Mouse (Mus musculus): ENCODE data around the gene Gm26602. TPM values are rescaled to one million over a fixed set of nuclear protein-coding genes. Genes with fewer than 3 reads are reported as not detected.
A peak's percentile ranks its signal among the peaks of the same experiment; 100 is the strongest.

The Gm26602 gene
- total RNA-seq, 2 experiments from 2014 or later = not detected

DNA sequence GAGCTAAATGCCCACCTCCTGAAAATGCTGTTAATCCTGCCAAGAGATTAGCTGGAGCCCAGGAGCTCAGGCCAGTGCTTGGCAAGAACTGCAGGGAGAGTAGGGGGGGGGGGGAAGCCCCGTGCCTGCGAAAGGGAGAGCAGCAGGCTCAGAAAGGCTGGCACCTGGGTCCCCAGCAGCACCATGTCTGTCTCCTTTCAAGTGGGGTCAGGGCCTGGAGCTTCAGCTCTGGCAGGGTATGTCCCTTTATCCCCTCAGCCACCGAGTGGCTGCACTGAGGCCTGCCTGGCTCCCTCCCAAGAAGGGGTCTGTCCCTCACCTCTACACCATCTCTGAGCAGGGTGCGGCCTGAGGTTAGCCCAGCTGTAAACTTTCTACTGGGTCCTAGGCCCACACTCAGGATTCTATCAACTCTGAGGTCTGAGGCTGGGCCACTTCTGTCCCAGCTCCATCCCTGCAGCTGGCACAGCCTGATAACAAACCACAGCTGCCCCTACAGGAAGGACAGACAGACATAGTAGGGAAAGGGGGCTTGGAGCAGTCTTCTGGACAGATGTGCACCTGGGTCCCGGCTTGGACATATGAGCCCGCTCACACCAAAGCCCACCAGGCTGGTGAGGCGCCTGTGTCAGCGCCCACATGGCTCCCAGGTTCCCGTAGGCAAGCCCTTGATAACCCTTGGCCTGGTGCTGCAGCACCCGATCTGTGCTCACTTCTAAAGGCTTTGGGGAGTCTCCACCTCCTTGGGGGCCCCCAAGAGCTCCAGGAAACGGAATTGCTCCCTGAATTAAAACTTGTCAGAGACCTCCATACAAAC is 3.7 kb downstream of the Gm26602 start:
- intact Hi-C loops (cut with DNase I; ENCODE audit: low total_unique reads) = no loop called here

DNA sequence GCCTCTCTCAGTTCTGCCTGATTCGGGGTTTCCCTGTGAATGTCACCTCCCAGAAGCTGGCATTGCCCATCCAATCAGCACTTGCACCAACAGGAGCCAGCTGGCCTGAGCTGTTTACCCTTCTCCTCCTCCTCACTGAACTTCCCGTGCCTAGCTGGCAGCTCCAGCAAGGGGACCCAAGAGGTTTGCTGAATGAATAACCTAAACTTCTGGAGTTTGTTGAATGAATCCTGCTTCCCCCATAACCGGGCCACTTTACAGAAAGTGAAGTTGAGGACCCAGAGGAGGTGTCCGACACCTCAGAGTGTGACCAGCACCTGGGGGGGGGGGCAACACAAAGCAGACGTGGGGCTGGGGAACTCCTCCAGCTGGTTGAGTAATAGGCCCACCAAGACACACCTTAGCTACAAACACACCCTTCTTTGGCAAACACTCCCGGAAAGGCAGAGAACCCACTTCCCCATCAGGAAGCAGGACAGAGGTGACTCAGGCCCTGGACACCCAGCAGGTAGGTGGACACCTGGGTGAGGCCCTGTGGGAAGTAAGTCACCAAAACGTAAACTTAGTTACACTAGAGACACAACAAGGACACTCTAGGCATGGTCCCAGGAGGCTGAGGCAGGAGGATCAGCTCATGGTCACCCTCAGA is 4.4 kb downstream of the Gm26602 start:
- DNase-seq = no peak
- intact Hi-C loops (cut with DNase I; ENCODE audit: low total_unique reads) = loop anchor here (5.0 kb wide), 1 partner anchor 33 kb away; no protein-coding TSS in a partner anchor

More for the DNA sequence above, 3.7 kb downstream of the Gm26602 start:
- no peak for DNase-seq

DNA sequence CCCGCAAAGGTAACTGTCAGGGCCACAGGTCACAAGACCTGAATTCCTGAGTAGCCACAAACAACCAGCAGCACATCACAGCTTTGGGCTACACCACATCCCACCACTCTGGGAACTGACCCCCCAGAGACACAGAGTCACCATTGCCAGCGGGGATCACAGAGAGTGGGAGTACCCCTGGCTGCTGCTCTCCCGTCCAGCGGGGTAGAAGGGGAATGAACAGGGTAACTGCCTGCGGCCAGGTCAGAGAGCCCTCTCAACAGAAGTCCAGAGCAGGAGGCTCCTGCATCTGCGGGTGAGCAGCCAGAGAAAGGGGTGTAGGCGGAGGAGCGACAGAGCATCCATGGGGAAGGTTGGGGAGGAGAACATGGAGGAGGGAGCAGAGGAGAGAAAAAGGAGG is 5.4 kb downstream of the Gm26602 start:
- no peak for DNase-seq
- intact Hi-C loops (cut with DNase I; ENCODE audit: low total_unique reads) = loop anchor here (5.0 kb wide), 1 partner anchor 34 kb away; no protein-coding TSS in a partner anchor

DNA sequence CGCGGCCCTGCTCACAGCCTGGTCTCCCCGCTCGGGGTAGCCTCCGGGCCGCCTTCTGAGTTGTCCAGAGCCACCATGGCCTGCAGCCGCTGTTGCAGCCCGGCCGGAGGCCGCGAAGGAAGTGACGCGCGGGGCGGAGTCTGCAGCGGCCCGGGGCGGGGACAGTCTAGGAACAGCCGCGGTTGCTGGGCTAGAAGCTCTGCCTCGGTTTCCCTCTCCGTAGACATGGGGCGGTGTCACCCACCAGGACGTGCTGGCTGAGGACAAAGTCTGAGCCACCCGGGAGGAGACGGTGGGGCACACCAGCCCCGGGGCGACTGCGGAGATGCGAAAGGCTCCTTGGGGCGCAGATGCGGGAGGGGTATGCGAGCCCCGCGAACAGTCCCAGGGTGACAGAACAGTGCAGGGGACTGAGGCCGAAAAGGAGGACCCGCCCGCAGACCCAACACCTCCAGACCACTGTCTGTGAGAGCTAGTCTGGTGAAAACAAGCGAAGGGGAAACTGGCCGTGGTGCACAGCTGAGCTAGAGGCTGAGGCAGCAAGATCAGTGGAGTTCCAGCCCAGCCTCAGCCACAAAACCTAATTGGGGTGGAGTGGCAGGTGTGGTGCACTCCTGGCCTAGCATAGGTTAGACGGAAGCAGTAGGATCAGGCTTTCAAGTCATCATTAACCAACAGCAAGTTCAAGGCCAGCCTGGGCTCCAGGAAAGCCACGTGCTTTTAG is 6.3 kb downstream of the Gm26602 start, which contains the start of gene Kiss1r:
TSS of gene Kiss1r (plus strand) at position 164 of the 724 bp plus-strand sequence.
- intact Hi-C loops (cut with DNase I; ENCODE audit: low total_unique reads) = loop anchor here (5.0 kb wide), 1 partner anchor 35 kb away; no protein-coding TSS in a partner anchor
- DNase-seq = peak; percentile 89

DNA sequence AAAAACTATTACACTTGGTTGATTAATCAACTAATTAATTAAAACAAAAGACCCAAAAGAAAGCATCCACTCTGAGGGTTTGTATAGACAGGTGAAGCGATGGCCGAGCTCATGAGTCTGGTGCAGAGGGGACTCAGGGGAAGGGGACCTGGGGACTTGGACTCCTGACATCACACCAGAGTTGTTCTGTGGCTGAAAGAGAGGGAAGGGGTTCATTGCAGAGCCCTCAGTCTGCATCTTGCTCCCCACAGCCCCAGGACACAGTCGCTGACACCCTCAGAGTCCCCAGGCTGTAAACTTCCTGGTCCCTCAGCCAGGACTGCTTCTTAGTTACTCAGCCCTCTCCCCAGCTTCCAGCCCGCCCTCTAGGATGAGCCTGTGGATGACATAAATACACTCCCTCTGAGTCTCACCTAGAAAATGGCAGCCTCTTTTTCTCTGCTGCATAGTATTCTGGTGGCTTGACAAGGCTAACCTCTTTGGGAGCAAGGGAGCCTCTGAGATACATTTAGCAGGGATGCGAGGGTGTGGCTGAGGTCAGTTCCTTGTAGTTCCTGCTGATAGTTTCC is 7.0 kb downstream of the Gm26602 start:
- no peak for DNase-seq
- intact Hi-C loops (cut with DNase I; ENCODE audit: low total_unique reads) = loop anchor here (5.0 kb wide), 1 partner anchor 35 kb away; no protein-coding TSS in a partner anchor

DNA sequence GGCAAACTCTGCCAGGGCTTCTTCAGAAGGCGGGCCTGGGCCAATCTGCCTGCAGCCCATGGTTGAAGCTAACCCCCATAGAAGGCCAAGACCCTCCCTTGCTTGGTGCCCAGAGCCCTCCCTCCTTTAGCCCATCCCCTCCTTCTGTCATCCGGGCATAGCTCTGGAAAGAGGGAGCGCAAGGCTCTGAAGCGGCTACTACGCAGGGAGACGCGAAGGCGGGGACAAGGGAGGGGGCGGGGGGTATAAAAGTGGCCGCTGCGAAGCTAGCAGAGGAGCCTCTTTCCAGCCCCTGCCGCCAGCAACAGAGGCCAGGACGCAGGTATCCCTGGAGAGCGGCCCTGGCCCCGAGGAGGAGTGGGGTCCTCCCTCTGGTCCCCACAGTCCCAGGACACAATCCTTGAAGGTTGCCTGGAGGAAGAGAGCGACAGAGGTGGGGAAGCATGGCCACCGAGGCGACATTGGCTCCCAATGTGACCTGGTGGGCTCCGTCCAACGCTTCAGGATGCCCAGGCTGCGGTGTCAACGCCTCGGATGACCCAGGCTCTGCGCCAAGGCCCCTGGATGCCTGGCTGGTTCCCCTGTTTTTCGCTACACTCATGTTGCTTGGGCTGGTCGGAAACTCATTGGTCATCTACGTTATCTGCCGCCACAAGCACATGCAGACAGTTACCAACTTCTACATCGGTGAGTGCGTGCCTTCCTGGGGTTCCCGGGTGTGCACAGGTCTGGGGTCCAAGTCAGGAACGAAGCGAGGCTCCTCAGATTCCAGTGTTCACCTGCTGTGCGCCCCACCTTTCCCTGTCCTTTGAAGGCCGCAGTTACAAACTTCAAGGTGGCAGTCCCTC is 7.8 kb downstream of the Gm26602 start:
- intact Hi-C loops (cut with DNase I; ENCODE audit: low total_unique reads) = loop anchor here (5.0 kb wide), 1 partner anchor 36 kb away; no protein-coding TSS in a partner anchor
- DNase-seq = no peak

DNA sequence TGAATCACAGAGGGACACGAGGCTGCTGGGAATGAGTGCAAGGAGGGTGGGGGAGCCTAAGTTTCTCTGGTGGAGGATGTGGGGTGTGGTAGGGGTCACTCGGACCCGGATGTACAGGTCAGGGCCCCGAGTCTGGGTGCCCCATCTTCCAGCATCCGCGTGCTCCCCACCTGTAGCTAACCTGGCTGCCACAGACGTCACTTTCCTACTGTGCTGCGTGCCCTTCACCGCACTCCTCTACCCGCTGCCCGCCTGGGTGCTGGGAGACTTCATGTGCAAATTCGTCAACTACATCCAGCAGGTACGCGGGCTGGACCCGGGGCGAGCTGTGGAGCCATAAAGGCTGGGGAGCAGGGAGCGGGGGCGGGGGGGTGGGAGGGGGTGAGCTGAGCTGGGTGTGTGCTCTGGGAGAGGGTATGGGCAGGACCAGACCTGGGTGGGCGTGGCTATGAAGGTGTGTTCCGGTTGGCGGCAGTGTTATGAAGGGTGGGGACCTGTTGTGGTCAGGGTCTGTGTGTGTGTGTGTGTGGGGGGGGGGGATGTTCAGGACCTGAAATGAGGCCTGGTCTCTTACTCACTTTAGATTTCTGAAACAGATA is 8.7 kb downstream of the Gm26602 start:
- intact Hi-C loops (cut with DNase I; ENCODE audit: low total_unique reads) = loop anchor here (5.0 kb wide), 1 partner anchor 37 kb away; no protein-coding TSS in a partner anchor
- DNase-seq = no peak

DNA sequence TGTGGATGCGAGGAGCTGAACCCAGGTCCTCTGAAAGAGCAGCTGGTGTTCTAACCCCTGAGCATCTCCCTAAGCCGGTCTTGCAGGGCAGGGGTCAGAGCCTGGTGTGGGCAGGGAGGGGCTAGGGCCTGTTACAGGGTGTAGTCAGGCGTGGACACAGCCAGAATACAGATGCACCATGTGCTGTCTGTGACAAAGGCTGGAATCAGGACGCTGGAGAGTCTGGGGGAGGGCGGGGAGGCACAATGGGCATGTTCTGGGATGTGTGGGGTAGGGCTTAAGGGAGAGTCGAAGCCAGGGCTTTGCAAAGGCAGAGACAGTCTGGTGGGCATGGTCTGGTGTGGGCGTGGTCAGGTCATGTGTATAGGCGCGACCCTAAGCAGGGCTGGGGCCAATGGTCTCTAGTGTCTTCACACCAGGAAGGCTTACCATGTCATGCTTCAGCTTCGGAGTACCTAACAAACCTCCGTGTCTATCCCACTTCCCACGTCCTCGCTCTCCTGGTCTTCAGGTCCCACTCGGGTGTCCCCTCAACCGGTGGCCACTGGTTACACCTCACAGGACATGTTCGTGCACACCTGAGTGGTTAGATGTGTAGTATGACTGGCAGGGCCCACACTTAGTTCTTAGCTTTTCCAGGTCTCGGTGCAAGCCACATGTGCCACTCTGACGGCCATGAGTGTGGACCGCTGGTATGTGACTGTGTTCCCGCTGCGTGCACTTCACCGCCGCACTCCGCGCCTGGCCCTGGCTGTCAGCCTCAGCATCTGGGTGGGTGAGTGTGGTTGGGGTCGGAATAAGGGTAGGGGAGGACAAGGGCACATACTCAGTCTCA is 9.6 kb downstream of the Gm26602 start:
- no peak for DNase-seq
- intact Hi-C loops (cut with DNase I; ENCODE audit: low total_unique reads) = loop anchor here (5.0 kb wide), 1 partner anchor 88 kb away; no protein-coding TSS in a partner anchor

DNA sequence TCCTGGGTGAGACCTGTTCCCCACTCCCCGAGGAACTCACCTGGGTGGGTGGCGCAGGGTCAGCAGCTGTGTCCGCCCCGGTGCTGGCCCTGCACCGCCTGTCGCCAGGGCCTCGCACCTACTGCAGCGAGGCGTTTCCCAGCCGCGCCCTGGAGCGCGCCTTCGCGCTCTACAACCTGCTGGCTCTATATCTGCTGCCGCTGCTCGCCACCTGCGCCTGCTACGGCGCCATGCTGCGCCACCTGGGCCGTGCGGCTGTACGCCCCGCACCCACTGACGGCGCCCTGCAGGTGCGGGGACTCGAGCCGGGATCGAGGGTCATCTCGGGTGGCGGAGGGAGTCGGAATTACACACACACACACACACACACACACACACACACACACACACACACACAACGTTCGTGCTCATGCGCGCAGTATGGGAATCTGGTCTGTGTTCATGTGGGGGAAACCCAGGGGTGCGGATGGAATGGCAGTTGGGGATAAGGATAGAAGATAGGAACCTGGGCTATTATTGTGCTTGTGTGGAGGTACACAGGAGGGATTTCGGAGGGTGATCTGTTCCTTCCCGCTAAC is 10.4 kb downstream of the Gm26602 start, which contains the start of gene R3hdm4:
TSS of gene R3hdm4 (minus strand) at position 251 of the 578 bp plus-strand sequence.
- no peak for DNase-seq
- intact Hi-C loops (cut with DNase I; ENCODE audit: low total_unique reads) = loop anchor here (5.0 kb wide), 1 partner anchor 89 kb away; no protein-coding TSS in a partner anchor

DNA sequence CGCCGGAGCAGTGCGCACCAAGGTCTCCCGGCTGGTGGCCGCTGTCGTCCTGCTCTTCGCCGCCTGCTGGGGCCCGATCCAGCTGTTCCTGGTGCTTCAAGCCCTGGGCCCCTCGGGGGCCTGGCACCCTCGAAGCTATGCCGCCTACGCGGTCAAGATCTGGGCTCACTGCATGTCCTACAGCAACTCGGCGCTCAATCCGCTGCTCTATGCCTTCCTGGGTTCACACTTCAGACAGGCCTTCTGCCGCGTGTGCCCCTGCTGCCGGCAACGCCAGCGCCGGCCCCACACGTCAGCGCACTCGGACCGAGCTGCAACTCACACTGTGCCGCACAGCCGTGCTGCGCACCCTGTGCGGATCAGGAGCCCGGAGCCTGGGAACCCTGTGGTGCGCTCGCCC is 10.9 kb downstream of the Gm26602 start:
- intact Hi-C loops (cut with DNase I; ENCODE audit: low total_unique reads) = loop anchor here (5.0 kb wide), 1 partner anchor 89 kb away; no protein-coding TSS in a partner anchor
- no peak for DNase-seq

DNA sequence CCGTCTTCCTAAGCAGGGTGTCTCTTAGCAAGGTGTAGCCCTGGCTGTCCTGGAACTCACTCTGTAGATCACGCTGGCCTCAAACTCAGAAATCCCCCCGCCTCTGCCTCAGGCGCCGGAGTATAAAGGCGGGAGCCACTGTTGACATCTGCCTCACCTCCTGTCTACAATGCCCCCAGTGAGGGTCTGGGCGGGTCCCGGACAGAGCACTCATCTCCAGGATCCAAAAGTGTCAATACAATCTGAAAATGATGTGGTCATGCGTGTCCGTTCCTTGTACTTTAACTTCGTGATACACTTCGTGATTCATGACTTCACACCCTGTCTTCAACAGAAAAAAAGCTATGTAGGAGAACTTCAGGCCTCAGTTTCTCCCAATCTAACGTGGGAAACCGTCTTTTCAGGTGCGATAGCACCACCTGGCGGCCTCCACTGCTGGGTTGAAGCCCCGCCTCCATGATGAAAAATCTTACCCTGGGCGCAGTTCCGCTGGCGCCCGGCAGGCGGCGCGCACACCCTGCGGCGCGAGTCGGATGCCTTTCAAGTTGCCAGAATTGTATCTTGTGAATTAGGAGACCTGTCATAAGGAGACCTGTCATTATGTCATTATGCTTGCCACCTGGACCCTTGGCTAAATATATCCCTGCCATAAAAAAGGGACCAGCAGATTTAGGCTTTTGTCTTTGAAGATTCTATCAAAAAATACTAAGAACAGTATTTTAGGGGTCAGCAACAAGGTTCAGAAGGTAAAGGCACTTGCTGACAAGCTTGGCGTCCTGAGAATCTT is 14.5 kb downstream of the Gm26602 start:
- intact Hi-C loops (cut with DNase I; ENCODE audit: low total_unique reads) = loop anchor here (2.0 to 5.0 kb wide), 3 partner anchors 30 to 93 kb away; no protein-coding TSS in a partner anchor

DNA sequence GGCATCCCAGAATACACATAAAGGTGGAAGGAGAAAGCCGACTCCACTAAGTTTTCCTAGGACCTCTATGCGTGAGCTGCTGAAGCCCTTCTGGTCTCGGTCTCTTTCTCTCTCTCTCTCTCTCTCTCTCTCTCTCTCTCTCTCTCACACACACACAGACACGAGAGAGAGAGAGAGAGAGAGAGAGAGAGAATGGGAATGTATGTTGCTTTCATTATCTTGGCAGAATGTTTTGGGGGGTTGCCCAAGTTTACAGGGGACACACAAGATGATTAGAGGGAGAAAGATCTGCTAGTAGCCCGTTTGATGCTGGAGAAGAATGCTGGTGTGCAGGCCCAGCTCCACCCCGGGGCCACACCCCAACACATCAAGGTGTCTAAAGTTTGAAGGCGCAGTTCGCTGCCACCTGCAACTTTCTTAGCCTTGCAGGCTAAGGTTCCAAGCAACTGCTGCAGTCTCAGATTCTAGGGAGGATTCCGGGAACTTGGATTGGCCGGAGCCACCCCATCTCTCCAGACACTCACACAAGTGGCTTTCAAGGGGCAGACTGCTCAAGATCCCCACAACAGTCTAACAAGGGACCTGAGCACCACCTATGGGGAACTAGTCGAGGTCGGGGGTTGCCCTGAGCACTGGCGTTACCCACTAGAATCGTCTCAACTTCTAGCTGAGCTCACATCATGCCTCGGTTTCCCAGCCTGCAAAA is 15.3 kb downstream of the Gm26602 start:
- DNase-seq = no peak
- intact Hi-C loops (cut with DNase I; ENCODE audit: low total_unique reads) = loop anchor here (2.0 kb wide), 2 partner anchors 31 kb away; no protein-coding TSS in a partner anchor

More for the DNA sequence above, 14.5 kb downstream of the Gm26602 start:
- DNase-seq = peak; percentile 87

DNA sequence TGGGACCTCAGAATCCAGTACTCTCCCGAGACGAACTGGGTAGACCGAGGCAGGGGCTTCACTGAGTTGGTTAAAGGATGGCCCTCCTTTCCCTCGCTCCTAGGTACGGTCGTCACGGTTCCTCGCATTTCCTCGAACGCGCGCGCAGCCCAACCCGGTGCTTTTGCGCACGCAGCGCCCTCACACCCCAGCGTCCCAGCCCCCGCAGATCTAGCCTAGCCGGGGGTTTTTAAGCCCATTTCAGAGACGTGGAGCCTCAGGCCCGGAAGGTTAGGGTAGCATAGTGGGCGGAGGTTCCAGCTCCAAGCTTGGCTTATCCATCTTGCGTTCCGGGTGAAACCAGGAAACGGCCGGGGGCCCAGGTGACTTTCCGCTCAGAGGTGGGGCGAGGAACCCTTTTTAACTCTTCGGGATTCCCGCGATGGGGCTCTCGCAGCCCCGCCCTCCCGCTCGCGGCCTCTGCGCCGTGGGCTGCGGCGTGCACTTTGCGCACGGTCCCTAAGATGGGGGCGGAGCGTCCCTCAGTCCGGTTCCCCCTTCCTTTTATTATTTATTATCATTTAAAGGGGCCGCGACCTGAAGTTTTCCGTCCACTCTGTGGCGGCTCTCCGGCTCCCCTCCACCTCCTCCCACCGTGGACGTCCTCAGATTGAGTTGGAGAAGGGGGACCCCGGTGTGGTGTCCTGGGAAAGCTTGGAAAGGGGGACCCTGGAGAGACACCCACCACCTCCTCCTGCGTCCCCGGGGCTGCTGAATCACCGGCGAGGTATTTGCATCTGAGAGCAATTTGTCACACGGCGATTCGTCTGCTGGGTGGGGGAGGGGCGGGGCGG is 16.1 kb downstream of the Gm26602 start, which contains the start of gene Arid3a:
TSS of gene Arid3a (plus strand) at position 553 of the 833 bp plus-strand sequence.
- intact Hi-C loops (cut with DNase I; ENCODE audit: low total_unique reads) = no loop called here
- DNase-seq = peak; percentile 86

DNA sequence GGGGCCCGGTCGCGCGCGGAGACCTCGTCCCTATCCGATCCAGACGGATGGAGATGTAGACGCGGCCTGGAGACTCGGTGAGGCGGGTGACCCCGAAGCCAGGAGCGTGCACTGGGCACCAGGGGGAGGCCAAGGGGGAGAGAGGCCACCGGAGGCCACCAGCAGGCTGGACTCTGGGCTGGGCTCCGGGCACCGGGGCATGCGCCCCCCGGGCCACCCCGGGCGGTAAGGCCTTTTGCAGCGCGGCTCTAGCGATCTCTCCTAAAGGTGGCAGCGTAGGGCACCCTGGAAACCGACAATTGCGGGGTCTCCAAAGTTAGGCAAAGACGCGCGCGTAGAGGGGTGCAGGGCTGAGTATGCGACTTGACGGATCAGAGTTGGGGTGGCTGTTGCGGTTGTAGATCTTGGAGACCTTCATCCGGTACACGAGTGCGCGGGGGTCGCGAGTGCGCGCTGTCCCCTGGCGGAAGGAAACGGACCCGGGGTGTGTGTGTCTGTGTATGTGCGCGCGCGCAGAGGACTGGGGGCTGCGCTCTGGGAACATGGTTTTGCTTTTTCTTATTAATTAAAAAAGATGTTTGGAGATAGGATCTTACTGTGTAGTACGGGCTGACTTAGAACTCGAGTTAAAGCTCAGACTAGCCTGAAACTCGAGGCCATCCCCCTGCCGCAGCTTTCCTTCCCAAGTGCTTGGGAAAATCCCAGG is 16.8 kb downstream of the Gm26602 start:
- intact Hi-C loops (cut with DNase I; ENCODE audit: low total_unique reads) = no loop called here
- peak; percentile 39 for DNase-seq

Data from gastrocnemius, postnatal 14 days (tissue).